Mouse (Mus musculus): ENCODE measurements around the gene Itgav.

Itgav gene

DNA sequence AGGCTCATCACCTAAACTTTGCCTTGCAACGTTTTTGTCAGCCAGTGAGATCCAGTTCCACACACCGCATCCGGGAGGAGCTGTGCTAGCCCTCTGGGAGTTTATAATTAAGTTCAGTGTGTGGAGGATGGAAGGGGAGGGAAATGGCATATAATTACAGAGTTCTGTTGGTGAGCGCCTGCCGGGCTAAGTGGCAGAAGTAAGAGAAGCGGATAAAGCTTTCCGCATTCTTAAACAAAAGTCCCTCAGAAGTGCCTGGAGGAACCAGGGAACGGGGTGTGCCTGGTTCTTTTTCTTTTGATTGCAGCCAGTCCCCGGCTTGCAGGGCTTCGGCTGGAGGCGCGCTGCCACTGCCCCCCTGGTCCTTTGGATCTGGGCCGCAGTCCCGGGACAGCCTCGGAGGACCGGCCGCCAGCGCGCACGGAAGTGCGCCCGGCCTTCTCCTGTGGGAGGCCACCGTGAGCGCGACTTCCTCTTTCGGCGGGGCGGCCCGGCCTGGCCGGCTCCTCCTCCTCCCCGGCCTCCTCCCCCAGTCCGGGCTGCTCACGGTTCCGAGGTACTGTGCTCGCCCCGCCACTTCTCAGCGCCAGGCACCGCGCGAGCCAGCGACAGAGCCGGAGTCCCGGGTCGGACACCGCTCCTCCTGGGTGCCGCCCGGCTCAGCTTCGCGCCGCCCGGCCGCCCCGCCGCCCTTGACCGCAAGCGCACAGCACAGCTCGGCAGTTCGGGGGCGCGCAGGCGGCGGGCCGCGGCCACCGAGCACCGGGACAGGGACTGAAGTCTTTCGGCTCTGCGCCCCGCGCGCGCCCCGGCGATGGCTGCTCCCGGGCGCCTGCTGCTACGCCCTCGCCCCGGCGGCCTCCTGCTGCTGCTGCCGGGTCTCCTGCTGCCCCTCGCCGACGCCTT, at the start of gene Itgav:
Gene Itgav (plus strand): TSS at position 477 of the 906 bp plus-strand sequence.
- in situ Hi-C loops (cut with MboI, MseI) = no loop called here

DNA sequence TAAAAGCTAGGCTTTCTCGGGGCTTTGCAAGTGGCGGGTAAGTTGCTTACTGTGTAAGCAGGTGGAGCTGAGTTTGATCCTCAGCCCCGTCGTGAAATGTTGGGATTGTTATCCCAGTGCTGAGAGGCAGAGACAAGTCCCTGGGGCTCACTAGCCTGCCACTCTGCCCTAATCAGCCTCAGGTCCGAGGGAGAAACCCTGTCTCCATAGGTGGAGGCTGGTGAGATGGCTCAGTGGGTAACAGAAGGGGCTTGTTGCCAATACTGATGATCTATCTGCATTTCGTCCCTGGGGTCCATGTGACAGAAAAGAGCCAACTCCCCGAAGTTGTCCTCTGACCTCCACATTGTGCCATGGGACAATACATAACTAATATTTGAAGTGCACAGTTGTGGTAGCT, 49.8 kb upstream of the Itgav start:
- in situ Hi-C loops (cut with MboI, MseI) = loop anchor here (25.0 kb wide), 2 partner anchors 1013 to 1363 kb away; partner anchors contain the start of genes Gm28635, Med19, P2rx3 and Ssrp1

DNA sequence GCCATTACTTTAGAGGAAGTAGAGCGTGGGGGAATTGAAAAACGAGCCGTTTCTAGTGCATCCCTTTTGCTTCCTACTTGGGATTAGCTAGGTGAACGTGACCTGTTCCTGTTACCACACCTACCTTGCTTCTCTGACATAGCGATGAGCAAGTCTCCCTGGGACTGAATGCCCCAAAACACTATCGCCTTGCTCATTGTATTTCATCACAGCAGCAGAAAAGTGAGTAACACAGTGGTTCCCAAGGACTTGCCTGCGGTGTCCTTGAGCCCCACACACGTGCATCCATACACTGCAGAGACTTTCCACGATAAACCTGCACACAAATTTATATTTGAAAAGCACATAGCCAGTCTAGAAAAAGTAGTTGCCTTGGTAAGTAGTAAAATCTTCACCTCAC, 49.3 kb upstream of the Itgav start:
- in situ Hi-C loops (cut with MboI, MseI) = loop anchor here (25.0 kb wide), 2 partner anchors 1012 to 1362 kb away; partner anchors contain the start of genes Gm28635, Med19, P2rx3 and Ssrp1

DNA sequence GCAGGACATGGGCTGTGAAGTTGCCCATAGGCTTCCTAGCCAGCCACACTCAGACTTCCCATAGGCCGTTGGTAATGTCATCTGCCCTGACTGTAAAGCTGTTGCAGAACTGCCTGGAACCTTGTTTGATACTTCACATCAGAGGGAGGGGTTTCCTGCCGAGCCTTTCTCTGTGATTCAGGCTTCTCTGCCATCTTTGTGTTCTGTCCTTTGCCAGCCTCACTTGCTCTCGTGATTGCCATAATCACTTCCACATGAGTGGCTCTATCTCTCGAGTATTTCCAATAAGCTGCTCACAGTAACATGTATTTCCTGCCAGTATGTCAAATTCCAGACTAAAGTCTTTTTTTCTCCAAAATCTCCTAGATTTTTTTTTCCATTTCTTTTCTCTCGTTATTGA, 48.5 kb upstream of the Itgav start:
- in situ Hi-C loops (cut with MboI, MseI) = no loop called here

DNA sequence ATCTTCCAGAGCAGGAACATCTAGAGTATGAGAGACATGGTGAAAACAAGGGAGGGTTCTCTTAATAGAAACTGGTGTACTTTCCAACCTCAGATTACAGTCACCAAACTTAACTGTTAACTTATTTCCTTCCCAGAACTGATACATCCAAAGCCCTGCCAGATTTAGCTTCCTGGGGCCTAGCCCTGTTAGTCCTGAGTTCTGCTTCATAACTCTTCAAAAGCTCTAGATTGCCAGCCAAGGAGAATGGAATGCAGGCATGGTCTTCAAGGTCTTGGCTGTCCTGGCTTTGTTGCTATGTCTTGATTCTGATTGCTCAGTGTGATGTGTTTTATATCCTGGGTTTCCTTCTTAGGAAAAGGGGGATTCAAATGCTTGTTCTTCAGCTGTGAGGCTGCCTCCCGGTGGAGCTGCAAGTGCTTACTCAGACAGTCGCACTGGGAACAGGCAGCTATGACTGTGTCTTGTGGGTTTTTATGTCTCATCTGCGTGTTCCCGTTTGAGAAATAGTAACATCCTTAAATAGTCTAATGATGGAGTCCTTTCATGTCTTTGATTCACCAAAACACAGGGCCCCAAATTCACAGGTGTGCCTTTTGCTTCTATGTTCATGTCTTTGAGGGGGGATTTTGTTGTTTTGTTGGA, 47.8 kb upstream of the Itgav start:
- in situ Hi-C loops (cut with MboI, MseI) = no loop called here

DNA sequence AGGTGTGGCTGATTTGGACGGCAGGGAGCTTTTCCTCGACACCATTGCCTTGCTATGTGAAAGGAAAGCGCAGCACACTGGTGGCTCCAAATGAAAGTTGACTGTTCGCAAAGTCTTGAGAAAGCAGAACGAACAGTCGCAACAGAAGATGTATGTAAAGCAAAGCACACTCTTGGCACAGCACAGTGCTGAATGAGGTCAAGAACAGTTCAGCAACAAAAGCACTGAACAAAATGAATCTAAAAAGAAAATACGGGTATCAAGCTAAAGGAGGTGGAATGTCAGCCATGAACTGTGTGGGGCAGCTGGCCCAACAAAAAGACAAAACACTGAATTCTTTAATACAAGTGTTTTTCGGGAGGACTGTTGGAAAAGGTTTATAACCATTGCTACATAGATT, 42.9 kb upstream of the Itgav start:
- in situ Hi-C loops (cut with MboI, MseI) = no loop called here

DNA sequence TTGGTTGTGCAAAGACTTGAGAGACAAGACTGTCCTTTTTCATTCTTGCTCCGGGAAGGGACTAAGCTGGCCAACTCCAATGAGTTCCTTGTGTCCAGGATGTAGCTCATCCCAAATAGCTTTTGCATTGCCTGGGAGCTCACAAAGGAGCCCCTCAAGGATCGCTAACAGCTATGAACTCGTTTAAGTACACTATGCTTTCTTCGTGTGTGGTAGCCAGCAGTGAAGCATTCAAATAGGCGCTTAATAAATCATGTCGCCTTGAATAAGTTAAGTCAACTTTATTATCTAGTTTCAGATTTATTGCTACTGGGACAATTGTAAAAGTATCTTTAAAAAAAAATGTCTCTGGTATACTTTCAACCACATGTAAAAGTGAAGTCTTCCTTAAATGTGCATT, 42.4 kb upstream of the Itgav start:
- in situ Hi-C loops (cut with MboI, MseI) = no loop called here

DNA sequence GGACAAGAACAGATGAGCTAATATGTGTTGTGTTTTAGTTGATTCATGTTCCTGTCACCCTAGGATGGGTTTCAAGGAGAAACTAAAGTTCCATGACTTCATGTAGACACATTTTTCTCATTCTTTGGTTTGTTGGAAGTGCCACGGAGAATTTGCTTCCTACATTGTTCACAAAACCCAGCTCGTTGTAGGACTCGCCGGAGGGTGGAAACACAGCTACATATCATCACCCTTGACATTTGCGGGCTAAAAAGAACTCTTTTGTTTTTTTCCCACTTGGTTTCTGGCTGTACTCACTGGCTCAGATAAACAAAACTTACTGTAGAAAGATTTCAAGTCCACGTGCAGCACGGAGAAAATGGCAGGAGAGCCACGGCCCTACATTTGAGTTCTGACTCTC, 41.9 kb upstream of the Itgav start:
- in situ Hi-C loops (cut with MboI, MseI) = no loop called here

DNA sequence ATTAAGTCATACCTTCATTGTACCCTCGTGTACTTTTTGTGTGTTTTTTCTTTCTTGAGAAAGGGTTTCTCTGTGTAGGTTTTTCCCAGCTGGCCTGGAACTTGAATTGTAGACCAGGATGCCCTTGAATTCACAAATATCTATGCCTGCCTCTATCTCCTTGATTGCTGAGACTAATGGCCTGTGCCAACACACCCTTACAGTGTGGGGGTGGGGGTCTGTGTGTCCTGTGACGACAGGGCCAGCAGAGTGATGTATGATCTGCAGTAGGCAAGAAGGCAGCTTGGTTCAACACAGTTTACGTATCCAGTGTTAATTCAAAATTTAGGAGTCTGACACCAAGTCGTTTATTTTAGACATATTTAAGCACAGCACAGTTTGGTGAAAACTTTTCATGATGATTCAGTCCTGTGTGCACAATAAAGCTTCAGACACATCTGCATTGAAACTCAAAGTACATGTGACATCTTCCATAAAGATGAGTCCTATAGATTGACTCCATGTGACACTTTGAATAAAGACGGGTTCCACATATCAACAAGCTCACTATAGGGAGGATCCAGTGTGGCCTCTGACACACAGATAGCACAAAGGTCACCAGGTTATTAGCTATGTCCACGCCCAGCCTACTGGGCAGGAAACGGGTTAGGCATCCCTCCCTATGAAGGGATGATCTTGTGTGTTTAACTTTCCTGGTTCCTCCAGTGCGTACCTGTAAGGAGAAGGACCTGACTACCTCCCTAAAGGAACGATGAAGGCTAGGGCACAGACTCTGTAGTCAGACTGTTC, 40.3 kb upstream of the Itgav start:
- in situ Hi-C loops (cut with MboI, MseI) = no loop called here

DNA sequence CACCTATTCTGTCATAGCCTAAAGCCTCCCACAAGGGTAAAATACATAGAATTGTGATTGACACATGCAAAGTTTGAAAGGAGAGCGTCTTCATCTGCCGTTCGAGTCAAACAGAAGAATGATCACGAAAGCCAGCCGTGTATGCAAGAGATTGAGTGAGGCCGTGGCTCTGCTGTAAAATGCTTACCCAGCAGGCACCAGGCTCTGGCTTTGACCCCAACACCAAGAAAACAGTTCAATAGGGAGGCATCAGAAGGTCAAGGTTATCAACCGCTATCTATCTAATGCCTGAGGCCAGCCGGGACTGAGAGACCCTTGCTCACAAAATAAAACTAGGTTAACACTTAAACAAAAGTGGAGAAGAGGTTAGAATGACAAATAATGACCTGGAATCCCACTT, 39.5 kb upstream of the Itgav start:
- in situ Hi-C loops (cut with MboI, MseI) = no loop called here

DNA sequence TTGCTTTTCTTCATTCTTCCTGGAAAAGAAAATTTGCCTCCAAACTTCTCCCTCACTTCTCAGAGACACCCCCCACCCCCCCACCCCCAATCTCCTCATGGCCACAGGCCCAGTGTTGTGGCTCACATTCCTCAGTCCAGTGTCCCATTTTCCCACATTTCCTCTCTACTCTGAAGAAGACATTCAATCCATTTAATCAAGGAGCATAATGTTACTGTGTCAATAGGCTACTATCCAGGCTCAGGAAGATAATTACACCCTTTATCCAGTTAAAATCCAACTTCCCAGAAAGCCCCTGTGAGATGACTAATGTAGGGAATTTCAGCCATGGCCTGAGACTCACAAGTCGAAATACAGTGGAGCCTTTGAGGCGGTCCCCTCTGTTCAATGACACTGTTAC, 33.8 kb upstream of the Itgav start:
- in situ Hi-C loops (cut with MboI, MseI) = no loop called here

DNA sequence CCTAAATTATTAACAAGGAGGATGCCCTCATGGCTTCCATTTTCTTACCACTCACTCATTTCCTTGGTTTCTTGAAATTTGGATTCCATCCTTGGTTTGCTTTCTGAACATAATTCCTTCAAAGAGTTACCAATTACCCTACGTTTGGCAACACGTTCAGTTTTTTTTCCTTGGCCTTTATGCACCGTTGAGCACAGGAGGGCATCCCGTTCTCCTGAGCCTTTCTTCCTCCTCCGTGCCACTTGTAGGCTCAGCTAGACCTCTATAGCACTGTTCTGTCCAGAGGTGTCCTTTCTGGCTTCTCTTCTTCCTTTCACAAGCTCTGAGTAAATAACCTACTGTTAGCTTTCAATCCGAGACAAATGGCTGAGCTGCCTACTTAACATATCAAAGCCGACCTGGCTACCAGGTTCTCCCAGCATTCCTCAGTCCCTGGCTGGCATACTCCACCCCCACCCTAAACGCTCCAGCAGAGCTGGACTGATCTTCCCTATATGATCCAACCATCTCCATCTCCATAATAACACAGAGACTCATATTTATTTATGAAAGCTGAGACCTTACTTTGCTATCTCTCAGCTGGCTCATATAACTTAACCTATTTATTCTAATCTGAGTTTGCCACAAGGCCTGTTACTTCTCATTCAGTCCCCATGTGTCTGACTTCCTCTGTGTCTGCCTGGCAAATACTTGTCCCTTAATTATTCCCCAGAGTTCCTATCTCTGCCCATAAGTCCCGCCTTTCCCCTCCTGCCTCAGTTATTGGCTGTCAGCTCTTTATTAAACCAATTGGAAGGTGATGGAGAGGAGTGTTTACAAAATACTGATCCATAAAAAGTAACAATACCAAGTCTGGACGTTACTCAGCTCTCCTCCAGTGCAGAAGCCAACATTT, 31.3 kb upstream of the Itgav start:
- in situ Hi-C loops (cut with MboI, MseI) = no loop called here

DNA sequence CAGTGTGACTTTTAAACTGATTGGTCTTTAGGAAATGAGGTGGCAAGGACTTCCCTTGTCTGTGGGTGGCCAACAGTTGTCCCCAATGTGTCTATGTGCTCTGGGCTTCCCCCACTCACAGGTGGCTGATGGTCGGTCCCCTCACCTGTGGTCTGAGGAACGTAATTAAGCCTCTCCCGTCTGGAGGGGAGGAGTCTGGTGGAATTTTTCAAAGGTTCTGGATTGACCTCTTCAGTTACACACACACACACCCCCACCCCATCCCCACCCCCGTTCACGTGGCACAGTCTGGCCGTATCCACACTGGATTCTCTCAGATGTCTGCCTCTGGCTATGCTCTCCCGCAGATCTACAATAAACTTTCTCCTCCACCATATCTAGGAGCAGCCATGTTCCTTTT, 30.1 kb upstream of the Itgav start:
- in situ Hi-C loops (cut with MboI, MseI) = no loop called here

DNA sequence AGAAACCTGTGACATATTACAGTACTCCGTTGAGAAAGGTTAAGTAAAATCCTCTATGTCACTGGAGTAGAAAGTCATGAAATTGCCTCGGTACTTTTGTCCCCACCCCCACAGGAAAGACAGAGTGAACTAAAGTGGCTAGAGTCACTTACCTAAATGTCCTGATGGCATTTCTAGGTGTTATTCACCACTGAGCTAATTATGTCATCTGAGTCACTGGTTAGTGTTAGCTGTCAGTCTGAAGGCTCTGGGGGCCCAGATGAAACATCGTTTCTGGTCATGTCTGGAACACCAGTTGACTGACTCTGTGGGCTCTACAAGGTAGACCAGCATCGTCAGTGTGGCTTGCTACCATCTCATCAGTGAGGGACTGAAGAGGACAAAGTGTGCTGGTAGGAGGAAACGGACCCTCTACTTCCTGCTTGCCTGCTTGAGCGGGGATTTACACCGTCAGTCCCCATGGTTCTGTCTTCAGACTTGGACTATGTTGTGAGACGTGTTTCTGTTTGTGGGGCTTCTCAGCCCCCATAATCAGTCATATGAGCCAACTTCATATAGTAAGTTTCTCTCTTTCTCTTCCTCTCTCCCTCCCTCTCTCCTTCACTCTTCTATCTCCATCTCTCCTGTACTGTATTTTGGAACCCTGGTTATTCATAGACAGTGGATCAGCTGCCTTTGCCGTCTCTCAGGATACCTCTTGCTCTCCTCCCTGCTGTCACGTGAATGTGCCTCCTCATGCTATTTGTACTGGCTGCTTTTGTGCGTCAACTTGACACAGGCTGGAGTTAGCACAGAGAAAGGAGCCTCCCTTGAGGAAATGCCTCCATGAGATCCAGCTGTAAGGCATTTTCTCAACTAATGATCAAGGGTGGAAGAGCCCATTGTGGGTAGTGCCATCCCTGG, 28.6 kb upstream of the Itgav start:
- in situ Hi-C loops (cut with MboI, MseI) = no loop called here

DNA sequence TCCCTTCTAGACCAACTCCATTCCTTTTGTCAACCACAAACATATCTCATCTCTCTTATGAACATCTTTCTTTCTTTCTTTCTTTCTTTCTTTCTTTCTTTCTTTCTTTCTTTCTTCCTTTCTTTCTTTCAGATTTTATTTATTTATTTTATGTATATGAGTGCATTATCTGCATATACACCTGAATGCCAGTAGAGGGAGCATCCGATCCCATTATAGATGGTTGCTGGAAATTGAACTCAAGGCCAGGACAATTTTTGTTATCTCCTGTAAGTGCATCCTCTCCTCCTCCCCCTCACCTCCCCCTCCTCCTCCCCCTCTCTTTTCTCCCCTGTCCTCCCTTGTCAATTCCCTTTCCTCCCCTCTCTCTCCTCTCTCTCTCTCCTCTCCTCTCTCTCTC, 25.7 kb upstream of the Itgav start:
- in situ Hi-C loops (cut with MboI, MseI) = no loop called here

DNA sequence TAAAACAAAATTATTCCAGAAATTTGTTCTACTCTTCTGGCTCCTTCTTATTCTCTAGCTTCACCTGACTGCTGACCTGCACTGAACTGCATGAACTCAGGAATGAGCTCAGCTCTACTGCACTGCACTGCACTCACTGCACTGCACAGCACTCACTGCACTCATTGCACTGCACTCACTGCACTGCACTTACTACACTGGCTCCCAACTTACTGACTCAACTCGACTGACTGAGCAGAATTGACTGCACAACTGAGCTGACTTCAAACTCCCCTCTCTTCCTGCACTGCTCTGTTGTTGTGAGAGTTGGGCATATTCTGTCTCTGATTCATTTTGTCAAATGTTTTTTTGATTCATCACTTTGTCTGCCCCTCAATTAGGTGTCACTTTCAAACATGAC, 24.9 kb upstream of the Itgav start:
- in situ Hi-C loops (cut with MboI, MseI) = no loop called here

DNA sequence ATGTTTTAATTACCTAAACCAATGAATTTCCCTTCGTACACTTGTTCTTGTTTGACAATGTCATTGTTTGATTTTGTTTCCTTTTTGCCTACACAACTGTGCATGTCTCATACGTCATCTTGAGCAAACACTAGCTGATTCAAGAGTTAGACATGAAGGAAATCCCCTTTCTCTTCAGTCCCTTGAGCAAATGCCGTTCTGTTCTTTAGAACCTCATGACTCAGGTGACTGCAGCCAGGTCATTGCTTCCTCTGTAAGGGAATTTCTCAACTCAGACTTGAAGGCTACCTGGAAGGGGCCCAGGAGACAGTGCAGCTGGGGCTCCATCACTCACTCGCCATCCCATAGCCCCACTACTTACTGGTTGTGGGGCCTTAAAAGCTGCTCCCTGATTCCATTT, 23.5 kb upstream of the Itgav start:
- in situ Hi-C loops (cut with MboI, MseI) = no loop called here

DNA sequence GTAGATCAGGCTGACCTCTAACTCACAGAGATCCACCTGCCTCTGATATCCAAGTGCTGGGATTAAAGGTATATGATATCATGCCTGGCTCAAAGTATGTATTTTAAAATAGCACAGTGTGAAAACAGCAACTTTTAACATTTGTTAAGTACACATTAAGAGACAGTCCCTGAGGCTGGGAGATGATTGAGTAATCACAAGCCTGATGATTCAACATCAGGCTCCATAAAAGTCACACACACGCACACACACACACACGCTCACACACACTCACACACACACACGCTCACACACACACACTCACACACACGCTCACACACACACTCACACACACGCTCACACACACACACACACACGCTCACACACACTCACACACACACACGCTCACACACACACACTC, 21.8 kb upstream of the Itgav start:
- in situ Hi-C loops (cut with MboI, MseI) = no loop called here

DNA sequence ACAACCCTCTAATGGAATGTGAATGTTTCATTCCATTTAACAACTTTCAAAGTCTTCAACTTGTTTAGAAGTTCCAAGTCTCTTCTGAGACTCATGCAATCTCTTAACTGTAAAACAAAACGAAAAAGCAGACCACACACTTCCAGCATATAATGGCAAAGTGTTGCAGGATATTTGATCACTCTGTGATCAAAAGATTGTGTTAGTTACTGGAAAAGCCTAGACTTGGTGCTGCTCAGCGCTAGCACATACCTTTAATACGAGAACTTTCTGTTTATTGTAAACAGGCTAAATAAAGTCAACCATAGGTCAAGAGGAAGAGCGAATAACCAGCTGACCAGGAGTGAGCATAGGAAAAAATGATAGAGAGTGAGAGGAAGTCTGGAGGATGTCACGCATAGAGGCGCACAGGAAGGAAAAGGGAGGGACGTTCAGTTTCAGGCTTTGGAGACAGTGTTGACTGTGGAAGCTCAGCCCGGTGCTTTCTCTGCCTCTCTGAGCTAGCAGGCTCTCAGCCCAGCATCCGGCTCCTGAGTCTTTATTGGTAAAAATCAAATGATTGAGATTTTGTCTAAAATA, 18.5 kb upstream of the Itgav start:
- in situ Hi-C loops (cut with MboI, MseI) = no loop called here
